Mouse (Mus musculus): ENCODE data around the gene Vrk3.

The Vrk3 gene

GRCm38 (mm10) chr7:44814952-44815553, 66.8 kb downstream of the Vrk3 start:
- in situ Hi-C loops (cut with MboI; ENCODE audit: low pct_unique_long_range_greater_than_20kb in 1 of 2, low sequenced_read_pairs in 2 of 2, unreplicated experiment in 1 of 2), result no loop called here

GRCm38 (mm10) chr7:44815721-44816469, 67.7 kb downstream of the Vrk3 start, which contains the start of the genes Nup62 and Il4i1:
TSS of gene Nup62 (plus strand) at chr7:44816088.
TSS of gene Il4i1 (plus strand) at chr7:44816387.
- in situ Hi-C loops (cut with MboI; ENCODE audit: low pct_unique_long_range_greater_than_20kb in 1 of 2, low sequenced_read_pairs in 2 of 2, unreplicated experiment in 1 of 2), result no loop called here

- in situ Hi-C loops (cut with MboI; ENCODE audit: low pct_unique_long_range_greater_than_20kb in 1 of 2, low sequenced_read_pairs in 2 of 2, unreplicated experiment in 1 of 2), result no loop called here
Observed at GRCm38 (mm10) chr7:44816470-44817021, 68.3 kb downstream of the Vrk3 start, which contains the start of gene Atf5. TSS of gene Atf5 (minus strand) at chr7:44816658.

GRCm38 (mm10) chr7:44817441-44817840, 69.2 kb downstream of the Vrk3 start:
- in situ Hi-C loops (cut with MboI; ENCODE audit: low pct_unique_long_range_greater_than_20kb in 1 of 2, low sequenced_read_pairs in 2 of 2, unreplicated experiment in 1 of 2), result no loop called here

- in situ Hi-C loops (cut with MboI; ENCODE audit: low pct_unique_long_range_greater_than_20kb in 1 of 2, low sequenced_read_pairs in 2 of 2, unreplicated experiment in 1 of 2), result no loop called here
Observed at GRCm38 (mm10) chr7:44818164-44818563, 70.0 kb downstream of the Vrk3 start.

- in situ Hi-C loops (cut with MboI; ENCODE audit: low pct_unique_long_range_greater_than_20kb in 1 of 2, low sequenced_read_pairs in 2 of 2, unreplicated experiment in 1 of 2), result no loop called here
Observed at GRCm38 (mm10) chr7:44818751-44819235, 70.6 kb downstream of the Vrk3 start.

GRCm38 (mm10) chr7:44819391-44819790, 71.2 kb downstream of the Vrk3 start:
- in situ Hi-C loops (cut with MboI; ENCODE audit: low pct_unique_long_range_greater_than_20kb in 1 of 2, low sequenced_read_pairs in 2 of 2, unreplicated experiment in 1 of 2), result no loop called here

GRCm38 (mm10) chr7:44819863-44820262, 71.7 kb downstream of the Vrk3 start:
- in situ Hi-C loops (cut with MboI; ENCODE audit: low pct_unique_long_range_greater_than_20kb in 1 of 2, low sequenced_read_pairs in 2 of 2, unreplicated experiment in 1 of 2), result no loop called here

GRCm38 (mm10) chr7:44820525-44820924, 72.3 kb downstream of the Vrk3 start:
- in situ Hi-C loops (cut with MboI; ENCODE audit: low pct_unique_long_range_greater_than_20kb in 1 of 2, low sequenced_read_pairs in 2 of 2, unreplicated experiment in 1 of 2), result no loop called here

GRCm38 (mm10) chr7:44821666-44822448, 73.6 kb downstream of the Vrk3 start:
- in situ Hi-C loops (cut with MboI; ENCODE audit: low pct_unique_long_range_greater_than_20kb in 1 of 2, low sequenced_read_pairs in 2 of 2, unreplicated experiment in 1 of 2), result no loop called here

GRCm38 (mm10) chr7:44823409-44823808, 75.2 kb downstream of the Vrk3 start:
- in situ Hi-C loops (cut with MboI; ENCODE audit: low pct_unique_long_range_greater_than_20kb in 1 of 2, low sequenced_read_pairs in 2 of 2, unreplicated experiment in 1 of 2), result no loop called here

GRCm38 (mm10) chr7:44824872-44825271, 76.7 kb downstream of the Vrk3 start:
- in situ Hi-C loops (cut with MboI; ENCODE audit: low pct_unique_long_range_greater_than_20kb in 1 of 2, low sequenced_read_pairs in 2 of 2, unreplicated experiment in 1 of 2), result no loop called here

- in situ Hi-C loops (cut with MboI; ENCODE audit: low pct_unique_long_range_greater_than_20kb in 1 of 2, low sequenced_read_pairs in 2 of 2, unreplicated experiment in 1 of 2), result no loop called here
Observed at GRCm38 (mm10) chr7:44826771-44827170, 78.6 kb downstream of the Vrk3 start.

Data from mouse embryonic stem cell (cell line).